Mouse (Mus musculus): Measurements from ENCODE around the gene Kansl1l. TPM values are rescaled to one million over a fixed set of nuclear protein-coding genes. Genes with fewer than 3 reads are reported as not detected.
"Not testable (repeated sequence)": the region's sequence is repeated elsewhere in the genome, so short reads cannot be mapped to it uniquely, and the experiment has no call there.

Gene Kansl1l
- polyA plus RNA-seq, 1 experiment = 3.6 TPM

GRCm38 (mm10) chr1:66704523-66704922 lies 112.8 kb downstream of the Kansl1l start:
- Histone ChIP-seq H3K4me3 (replicated peaks; ENCODE audit: extremely low read depth, low read depth, low read length) (no peak overlapping the region), H3K4me1 (ENCODE audit: control insufficient read depth, insufficient read depth, low read length) (peaks cover 5% of the 10 kb centered on the region)
- DNase-seq = no peak
- TF ChIP-seq POLR2A (IDR thresholded peaks at IDR 0.05; ENCODE audit: borderline replicate concordance, extremely low read depth, low read depth, low read length) (no peak), CTCF (IDR thresholded peaks at IDR 0.05; ENCODE audit: insufficient read depth, low read length) (no peak)
- 75% methylated on average over 6 of the region's 6 CpGs for WGBS

DNA sequence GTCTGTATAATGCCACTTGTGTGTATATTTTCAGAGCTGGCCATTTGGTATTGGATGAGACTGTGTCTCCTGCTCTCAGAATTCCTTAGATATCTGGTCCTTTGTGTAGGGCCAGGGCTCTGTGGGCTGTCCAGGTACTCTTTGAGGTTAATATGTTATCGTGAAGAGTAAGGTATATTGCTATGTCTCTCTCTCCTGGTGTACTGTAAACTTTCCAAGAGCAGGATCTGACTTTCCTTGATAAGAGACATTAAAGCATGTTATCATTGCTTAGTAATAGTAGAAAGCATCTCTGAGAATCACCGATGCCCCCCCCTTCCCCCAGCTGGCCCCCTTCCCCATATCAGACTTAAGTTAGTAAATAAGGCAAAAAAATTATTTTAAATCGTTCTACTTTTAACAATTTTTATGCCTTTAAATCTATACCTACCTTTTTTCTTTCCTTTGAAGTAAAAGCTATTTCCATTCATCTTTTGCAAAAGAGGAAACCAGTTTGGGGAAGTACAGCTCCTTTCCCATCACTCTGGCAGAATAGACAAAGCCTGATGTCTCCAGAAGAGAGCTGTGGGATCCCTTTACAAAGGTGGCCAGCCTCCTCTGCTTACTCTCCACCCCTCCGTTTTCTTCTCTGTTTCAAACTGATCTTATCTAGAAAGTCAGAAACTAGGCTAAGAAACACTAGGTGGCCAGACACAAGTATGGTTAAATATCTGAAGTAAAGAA lies 114.6 kb downstream of the Kansl1l start:
- no peak for DNase-seq
- H3K4me1 ChIP-seq (ENCODE audit: control insufficient read depth, insufficient read depth, low read length) = peaks cover 5% of the 10 kb centered on the region
- H3K4me3 ChIP-seq (replicated peaks; ENCODE audit: extremely low read depth, low read depth, low read length) = no peak overlapping the region
- no peak for TF ChIP-seq CTCF (IDR thresholded peaks at IDR 0.05; ENCODE audit: insufficient read depth, low read length)
- WGBS = 70% methylated on average over 4 of the region's 4 CpGs

GRCm38 (mm10) chr1:66701576-66701940 lies 115.8 kb downstream of the Kansl1l start:
- Histone ChIP-seq H3K4me3 (replicated peaks; ENCODE audit: extremely low read depth, low read depth, low read length) (peak overlapping the region; percentile 96), H3K4me1 (ENCODE audit: control insufficient read depth, insufficient read depth, low read length) (peaks cover 5% of the 10 kb centered on the region)
- 16% methylated on average over 2 of the region's 2 CpGs for WGBS
- no peak for DNase-seq
- TF ChIP-seq POLR2A (IDR thresholded peaks at IDR 0.05; ENCODE audit: borderline replicate concordance, extremely low read depth, low read depth, low read length) (no peak), CTCF (IDR thresholded peaks at IDR 0.05; ENCODE audit: insufficient read depth, low read length) (no peak)

- Histone ChIP-seq H3K4me1 (ENCODE audit: control insufficient read depth, insufficient read depth, low read length) (peaks cover 5% of the 10 kb centered on the region), H3K4me3 (replicated peaks; ENCODE audit: extremely low read depth, low read depth, low read length) (peak within 1 kb of the TSS; percentile 96)
- peak; percentile 91 for DNase-seq
- WGBS = under 1% methylated on average over 73 of the region's 73 CpGs
- TF ChIP-seq CTCF (IDR thresholded peaks at IDR 0.05; ENCODE audit: insufficient read depth, low read length) = no peak
- peak; percentile 78; the same call in 1 of the 2 replicates for TF ChIP-seq POLR2A (IDR thresholded peaks at IDR 0.05; ENCODE audit: borderline replicate concordance, extremely low read depth, low read depth, low read length)
These were observed 116.4 kb downstream of the Kansl1l start, which contains the start of gene Rpe for GRCm38 (mm10) chr1:66700693-66701575. Gene Rpe, plus strand, starts transcription at chr1:66700831.

- H3K4me3 ChIP-seq (replicated peaks; ENCODE audit: extremely low read depth, low read depth, low read length) = peak overlapping the region; percentile 26
- H3K4me1 ChIP-seq (ENCODE audit: control insufficient read depth, insufficient read depth, low read length) = peaks cover 5% of the 10 kb centered on the region
- WGBS = 51% methylated on average over 5 of the region's 5 CpGs
- DNase-seq = no peak
- TF ChIP-seq CTCF (IDR thresholded peaks at IDR 0.05; ENCODE audit: insufficient read depth, low read length) (no peak), POLR2A (IDR thresholded peaks at IDR 0.05; ENCODE audit: borderline replicate concordance, extremely low read depth, low read depth, low read length) (no peak)
These were observed 117.1 kb downstream of the Kansl1l start for GRCm38 (mm10) chr1:66700149-66700692.

DNA sequence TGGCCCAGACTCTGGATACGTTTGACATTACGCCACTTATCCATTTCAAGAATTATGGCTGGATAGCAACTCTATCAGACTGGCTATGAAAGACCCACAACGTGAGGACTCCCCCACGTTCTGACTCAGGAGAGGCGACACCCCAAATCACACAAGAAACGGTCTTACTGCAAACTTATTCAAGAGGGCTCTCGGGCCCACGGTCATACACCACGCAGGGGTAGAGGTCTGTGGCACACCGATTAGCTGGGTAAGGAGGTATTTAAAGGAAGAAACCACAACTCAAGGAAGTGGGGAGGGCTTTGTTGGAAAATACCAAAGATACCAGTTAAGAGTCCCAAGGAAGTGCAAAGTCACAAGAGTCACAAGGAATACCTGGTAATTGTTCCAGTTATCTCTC lies 117.7 kb downstream of the Kansl1l start:
- WGBS = 93% methylated on average over 10 of the region's 10 CpGs
- not testable (repeated sequence) for H3K4me1 ChIP-seq (ENCODE audit: control insufficient read depth, insufficient read depth, low read length); H3K4me3 ChIP-seq (replicated peaks; ENCODE audit: extremely low read depth, low read depth, low read length); DNase-seq

GRCm38 (mm10) chr1:66695296-66695695 lies 122.1 kb downstream of the Kansl1l start:
- WGBS = 60% methylated on average over 7 of the region's 7 CpGs
- no peak overlapping the region for H3K4me3 ChIP-seq (replicated peaks; ENCODE audit: extremely low read depth, low read depth, low read length)
- peaks cover 2% of the 10 kb centered on the region; the same call in 1 of the 2 replicates for H3K4me1 ChIP-seq (ENCODE audit: control insufficient read depth, insufficient read depth, low read length)
- no peak for TF ChIP-seq POLR2A (IDR thresholded peaks at IDR 0.05; ENCODE audit: borderline replicate concordance, extremely low read depth, low read depth, low read length)
- no peak for TF ChIP-seq CTCF (IDR thresholded peaks at IDR 0.05; ENCODE audit: insufficient read depth, low read length)
- DNase-seq = no peak

DNA sequence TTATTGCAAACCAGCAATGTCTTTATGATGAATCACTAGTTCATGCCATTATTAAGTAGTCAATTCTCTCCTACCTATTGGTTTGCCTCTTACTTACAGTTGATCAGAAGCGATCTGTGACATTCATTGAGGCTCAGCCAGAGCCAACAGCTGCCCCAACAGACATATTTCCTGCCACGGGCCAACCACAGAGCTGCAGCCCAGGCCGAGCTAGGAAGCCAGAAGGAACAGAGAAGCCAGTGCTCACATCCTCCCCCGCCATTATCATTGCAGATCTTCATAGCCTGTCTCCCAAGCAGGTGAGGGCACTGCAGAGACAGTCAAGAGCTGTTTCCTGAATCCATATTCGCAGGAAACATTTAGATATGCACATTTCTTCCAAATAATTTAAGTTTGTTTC lies 123.1 kb downstream of the Kansl1l start:
- Histone ChIP-seq H3K4me3 (replicated peaks; ENCODE audit: extremely low read depth, low read depth, low read length) (no peak overlapping the region), H3K4me1 (ENCODE audit: control insufficient read depth, insufficient read depth, low read length) (no peaks in the 10 kb centered on the region)
- TF ChIP-seq POLR2A (IDR thresholded peaks at IDR 0.05; ENCODE audit: borderline replicate concordance, extremely low read depth, low read depth, low read length) (no peak), CTCF (IDR thresholded peaks at IDR 0.05; ENCODE audit: insufficient read depth, low read length) (no peak)
- WGBS = 49% methylated on average over 5 of the region's 5 CpGs
- no peak for DNase-seq

- Histone ChIP-seq H3K4me3 (replicated peaks; ENCODE audit: extremely low read depth, low read depth, low read length) (no peak overlapping the region), H3K4me1 (ENCODE audit: control insufficient read depth, insufficient read depth, low read length) (no peaks in the 10 kb centered on the region)
- WGBS = 83% methylated on average over 8 of the region's 8 CpGs
- TF ChIP-seq POLR2A (IDR thresholded peaks at IDR 0.05; ENCODE audit: borderline replicate concordance, extremely low read depth, low read depth, low read length) (no peak), CTCF (IDR thresholded peaks at IDR 0.05; ENCODE audit: insufficient read depth, low read length) (no peak)
- DNase-seq = no peak
These were observed 124.5 kb downstream of the Kansl1l start for GRCm38 (mm10) chr1:66692780-66693392.

All from lung, adult 2 months (tissue).